Mouse (Mus musculus): ENCODE data around the gene Crtc3. TPM values are rescaled to one million over a fixed set of nuclear protein-coding genes. Genes with fewer than 3 reads are reported as not detected.

Gene Crtc3
- total RNA-seq, 4 experiments from 2014 or later: 14.8 to 15.7 (median 15.5) TPM

DNA sequence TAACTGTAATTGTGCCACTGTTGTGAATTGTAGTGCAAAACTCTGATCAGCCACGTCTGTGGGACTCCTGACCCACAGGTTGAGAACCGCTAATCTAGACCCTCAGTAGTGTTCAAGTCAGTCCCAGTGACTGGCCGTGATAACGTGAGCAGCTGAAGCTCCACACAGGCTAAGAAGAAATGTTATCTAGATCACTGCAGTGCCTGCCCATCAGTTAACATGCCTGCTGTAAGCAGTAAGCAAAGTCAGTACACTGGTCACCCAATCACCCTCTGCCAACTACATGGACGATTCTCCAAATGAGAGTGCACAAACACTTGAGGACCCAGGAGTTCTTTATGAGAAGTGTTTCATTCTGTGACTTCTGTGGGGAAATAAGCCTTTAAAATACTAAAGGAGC, 3.0 kb downstream of the Crtc3 start:
- DNase-seq (ENCODE audit: low spot score in 2 of 2): no peak

DNA sequence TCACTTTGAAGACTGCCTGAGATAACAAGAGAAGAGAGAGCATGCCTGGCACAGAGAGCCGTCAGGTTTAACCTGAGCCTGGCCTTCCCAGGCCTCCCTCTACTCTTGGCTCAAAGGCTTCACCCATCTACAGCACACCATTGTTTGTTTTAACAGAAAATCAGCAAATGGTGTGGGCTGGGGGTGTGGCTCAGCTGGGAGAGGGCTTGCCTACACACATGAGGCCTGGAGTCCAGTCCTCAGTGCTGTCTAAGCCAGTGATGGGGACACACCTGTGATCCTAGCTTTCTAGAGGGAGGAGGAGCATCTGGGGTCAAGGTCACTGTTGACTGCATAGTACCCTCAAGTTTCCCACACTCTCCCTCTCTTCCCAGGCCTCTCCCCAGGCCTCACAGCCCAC, 6.0 kb downstream of the Crtc3 start:
- DNase-seq (ENCODE audit: low spot score in 2 of 2): no peak

DNA sequence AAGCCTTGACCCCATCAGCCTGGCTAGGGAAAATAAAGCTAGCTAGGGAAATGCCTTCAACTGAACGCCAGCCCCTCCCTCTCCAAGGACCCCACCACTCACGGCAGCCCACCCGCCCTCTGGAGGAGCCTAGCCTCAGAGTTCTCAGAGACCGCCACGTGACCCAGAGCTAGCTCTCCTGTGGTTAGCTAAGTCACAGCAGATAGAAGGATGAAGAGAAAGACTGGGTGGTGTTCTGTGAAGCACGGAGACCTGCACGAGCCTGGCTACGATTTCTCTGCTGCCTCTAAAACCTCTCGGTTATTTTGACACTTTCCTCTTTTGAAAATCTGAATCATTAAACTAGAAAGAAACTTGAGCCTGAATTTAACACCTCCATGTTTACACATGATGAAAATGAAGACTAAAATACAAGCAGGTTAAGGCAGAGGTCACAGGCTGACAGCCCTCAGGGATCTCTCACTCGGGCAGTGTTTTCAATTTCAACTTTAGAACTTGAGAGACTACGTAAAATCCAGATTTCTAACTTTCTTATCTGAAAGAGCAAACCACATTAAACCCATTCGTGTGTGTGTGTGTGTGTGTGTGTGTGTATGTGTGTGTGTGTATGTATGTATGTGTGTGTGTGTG, 8.3 kb downstream of the Crtc3 start:
- DNase-seq (ENCODE audit: low spot score in 2 of 2): no peak

DNA sequence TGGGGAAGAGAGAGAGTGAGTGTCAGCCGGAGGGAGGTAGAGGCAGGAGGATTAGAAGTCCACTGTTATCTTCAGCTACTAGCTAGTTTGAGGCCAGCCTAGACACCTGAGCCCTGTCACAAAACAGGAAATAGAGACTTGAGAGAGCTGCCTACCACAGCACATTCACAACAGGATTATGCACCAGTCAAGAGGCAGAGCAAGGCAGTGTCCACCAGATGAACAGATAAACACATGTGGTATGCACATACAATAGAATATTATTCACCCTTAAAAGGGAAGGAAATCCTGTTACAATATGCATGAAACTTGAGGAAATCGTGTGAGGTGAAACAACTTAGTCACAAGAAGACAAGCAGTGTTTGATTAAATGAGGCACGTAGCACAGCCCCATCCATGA, 16.4 kb downstream of the Crtc3 start:
- DNase-seq (ENCODE audit: low spot score in 2 of 2): no peak

DNA sequence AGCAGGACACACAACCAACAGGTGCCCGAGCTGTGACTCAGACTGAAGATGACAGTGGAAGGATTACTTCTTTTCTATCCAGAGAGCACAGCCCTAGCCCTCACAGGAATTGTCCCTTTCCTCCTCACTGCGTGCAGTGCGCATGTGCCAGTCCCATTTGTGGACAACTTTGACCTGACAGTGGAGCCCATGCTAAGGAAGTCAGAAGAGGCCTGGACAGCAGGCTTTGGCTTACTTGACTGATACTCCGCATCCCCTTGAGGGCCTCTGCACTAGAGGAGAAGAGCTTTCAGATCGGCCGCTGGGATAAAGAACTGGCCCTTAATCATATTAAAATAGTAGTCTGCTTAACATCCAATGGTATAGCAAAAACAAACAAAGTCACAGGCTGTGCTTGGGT, 17.8 kb downstream of the Crtc3 start:
- DNase-seq (ENCODE audit: low spot score in 2 of 2): no peak

DNA sequence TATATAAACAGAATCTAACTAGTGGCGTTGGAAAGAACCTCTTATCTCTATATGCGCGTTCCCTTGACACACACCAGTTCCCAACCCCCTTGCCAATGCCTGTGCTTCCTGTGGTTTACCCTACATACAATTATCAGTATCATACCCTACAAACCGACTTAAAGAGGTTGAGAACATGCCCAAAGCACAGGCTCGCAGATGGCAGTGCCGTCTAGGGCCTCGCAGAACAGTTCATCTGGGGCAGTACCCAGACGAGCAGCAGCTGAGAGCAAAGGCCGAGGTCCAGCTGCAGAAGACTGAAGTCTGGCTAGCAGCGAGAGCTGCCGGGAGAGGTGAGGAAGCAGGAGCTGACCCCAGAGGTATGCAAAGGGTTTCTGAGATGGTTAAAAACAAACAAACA, 21.5 kb downstream of the Crtc3 start:
- DNase-seq (ENCODE audit: low spot score in 2 of 2): no peak

DNA sequence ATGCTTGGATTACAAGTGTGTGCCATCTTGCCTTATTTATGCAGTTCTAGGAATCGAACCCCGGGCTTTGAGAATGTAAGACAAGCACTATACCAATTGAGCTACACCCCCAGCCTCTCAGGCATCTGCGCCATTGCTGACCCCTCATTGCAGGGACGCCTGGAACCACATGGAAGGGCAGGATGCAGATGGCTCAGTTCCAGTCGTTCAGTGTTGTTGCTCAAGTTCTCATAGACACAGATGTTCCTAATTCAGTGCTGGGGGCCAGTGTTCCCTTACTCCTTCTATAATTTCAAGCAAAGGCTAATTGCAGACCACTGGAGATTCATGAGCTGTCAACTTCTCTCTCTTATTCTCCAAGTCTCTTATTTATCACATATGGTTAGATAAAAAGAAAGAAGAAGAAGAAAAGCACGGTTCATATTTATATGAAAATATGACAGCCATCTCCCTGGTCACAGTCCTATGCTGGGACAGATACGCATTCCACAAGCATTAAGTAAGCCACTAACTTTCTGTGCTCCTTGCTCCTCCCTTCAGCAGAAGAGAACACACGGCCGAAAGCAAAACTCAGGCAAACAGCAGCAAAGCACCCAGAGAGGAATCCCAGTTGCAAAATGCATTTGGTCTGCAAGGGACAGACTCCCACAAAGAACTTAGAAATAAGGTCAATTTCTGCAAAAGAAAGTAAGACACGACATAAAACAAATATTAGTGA, 22.3 kb downstream of the Crtc3 start:
- no peak for DNase-seq (ENCODE audit: low spot score in 2 of 2)

DNA sequence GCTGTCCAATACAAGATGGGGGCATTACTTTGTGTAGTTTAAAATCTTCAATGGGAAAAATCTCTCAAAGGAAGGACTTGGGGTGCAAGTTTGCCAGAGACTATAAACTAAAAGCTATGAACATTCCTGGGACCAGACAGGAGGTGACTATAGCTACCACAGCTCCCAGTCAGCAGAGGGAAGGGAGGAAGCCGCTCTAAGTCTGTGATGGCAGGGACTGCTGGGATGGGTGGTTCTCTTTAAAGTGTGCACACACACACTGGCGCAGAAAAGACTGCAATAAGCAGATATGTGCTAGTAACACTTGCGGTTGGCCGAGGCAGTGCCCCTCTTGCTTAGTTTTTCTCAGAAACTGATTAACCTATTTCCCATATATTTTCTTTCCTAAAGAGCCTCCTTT, 27.6 kb downstream of the Crtc3 start:
- no peak for DNase-seq (ENCODE audit: low spot score in 2 of 2)

DNA sequence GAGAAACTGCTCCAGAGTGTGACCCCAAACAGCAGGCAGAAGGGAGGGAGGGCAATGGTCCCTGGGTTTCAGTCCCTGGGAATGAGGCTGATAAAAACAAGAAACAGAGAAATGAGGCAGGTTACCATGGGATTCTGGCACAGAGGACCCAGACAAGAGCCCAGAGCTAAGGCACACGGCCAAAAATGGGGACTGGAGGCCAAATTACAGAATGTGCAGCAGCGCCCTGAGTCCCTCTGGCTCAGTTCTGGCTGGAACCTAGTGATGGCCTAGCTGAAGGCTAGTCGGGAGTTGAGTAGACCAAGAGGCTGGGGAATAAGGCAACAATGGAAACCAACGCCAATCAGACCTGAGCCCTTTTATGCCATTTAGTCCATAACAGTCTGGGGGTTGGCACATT, 28.1 kb downstream of the Crtc3 start:
- DNase-seq (ENCODE audit: low spot score in 2 of 2): peak in 1 of 2 experiments; percentile 77

DNA sequence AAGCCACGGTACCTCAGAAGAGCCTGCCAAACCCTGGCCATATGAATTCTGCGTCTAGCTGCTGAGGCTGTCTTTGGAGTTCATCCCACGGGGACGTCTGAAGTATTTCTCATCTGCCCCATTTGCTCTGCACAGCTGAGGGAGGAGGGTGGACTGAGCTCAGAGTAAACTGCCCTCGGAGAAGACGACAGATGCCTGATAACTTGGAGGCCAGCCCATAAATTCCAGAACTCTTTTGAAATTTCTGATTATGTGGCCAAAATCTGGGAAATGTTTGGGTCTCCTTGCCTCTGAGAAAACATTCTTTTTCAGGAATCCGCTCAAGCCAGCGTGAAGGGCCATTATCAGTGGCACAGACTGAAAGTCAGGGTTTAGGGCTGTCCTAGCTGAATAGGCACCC, 30.8 kb downstream of the Crtc3 start:
- DNase-seq (ENCODE audit: low spot score in 2 of 2): no peak

DNA sequence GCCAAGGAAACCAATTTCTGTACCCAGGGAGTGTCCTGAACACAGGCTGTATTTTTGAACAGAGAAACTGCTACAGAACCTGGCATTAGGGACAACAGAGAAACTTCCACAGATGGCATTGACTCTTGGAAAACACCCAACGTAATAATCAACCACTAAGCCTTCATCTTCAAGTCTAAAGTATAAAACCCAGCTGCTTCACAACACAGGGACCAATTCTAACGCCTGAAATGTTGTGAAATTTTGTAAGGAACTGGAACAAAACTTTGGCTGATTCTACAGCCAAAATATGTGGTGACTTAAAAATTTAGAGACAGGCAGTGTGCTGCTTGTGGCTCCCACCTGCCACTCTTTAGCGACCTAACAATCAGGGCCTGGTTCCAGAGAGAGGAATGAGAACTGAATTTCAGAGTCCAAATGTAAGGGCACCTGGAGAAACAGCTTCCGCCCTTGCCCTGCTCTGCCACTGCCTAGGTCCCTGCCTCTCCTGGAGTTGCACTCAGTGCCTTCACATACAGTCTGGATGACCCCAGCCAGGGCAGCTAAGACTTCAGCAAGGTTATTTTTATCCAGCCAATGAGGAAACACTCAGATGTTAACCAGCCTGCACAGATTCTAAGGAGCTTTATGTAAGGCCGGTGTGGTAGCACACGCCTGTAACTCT, 33.2 kb downstream of the Crtc3 start:
- no peak for DNase-seq (ENCODE audit: low spot score in 2 of 2)

DNA sequence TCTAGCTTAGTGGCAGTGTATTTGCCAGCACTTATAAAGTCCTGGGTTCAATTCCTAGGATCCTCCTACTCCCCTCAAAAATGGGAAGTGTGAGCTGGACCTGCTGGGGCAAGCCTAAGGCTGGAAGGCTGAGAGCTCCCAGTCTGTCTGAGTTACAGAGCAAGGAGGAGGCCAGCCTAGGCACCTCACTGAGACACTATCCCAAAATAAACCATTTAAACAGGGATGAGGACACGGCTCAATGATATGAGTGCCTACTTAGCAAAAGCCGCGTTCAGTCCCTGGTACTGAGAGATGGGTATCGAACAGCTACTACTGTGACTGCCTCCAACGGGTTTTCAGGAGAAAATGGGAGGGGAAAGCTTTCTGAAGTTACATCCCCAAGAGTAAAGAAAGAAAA, 33.8 kb downstream of the Crtc3 start:
- no peak for DNase-seq (ENCODE audit: low spot score in 2 of 2)

DNA sequence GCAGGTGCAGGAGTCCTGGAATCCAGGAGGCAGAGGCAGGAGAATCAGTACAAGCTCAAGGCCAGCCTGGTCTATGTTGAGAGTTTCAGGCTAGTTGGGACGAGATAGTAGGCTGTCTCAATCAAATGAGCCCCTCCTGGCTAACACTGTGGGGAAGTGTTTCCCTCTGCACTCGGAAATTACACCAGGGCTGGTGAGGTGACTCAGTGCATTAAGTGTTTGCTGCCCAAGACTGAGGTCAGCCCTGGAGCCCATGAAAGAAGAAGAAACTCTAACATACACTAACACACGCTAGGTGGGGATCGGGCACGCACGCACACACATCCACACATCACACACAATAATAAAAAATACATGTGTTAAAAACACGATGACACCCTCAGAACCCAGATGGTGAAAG, 34.3 kb downstream of the Crtc3 start:
- DNase-seq (ENCODE audit: low spot score in 2 of 2): no peak

DNA sequence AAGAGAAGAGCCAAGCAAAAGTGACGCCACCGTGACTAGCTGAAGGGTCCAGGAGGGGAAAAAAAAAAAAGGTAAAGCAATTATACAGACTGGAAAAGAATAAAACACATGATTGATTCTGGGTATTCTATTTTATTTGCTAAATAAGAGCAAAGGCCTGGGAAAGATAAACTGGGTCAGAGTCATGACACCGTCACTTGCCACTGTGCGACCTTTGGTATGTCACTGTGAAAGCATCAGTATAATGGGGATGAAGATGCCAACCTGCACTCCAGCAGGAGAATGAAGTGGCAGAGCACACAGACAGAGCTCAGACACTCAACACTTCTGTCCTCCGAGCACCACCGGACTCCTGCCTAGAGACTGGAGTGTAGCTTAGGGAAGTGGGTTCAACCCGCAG, 34.7 kb downstream of the Crtc3 start:
- no peak for DNase-seq (ENCODE audit: low spot score in 2 of 2)

DNA sequence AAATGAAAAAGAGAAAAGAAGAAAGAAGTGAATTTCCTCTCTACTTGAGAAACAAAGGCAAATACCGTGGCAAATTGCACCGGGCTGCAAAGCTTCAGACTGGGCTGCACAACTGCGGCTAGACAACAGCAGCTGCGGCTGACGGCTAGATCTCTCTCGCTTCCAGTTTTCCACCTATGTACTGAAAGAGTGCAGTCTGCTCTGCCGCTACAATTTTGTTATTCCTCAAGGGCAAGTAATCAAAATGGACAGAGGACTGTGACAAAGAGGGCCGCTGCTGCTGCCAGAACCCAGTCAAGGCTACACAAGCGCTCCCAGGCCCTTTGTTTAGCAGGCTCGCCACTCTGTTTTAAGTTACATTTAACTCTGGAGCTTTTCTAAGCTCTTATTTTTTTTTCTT, 35.6 kb downstream of the Crtc3 start:
- no peak for DNase-seq (ENCODE audit: low spot score in 2 of 2)

DNA sequence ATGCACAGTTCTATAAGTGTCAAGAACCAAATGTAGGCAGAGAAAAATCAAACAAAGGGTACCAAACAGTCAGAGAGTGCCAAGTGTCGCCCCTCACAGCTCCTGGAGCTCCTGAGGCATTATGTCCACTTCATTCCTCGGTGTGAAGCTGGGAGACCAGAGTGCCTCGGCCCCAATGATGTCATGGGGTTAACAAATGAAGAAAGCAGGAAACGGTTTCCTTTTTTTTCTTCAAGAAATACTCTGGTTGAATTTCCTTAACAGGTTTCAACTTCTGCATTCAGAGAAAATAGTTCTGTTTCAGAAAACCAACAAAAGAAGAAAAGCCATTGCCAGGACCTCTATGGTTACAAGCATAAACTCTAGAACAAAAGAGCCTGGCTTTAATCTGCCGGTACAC, 36.4 kb downstream of the Crtc3 start:
- no peak for DNase-seq (ENCODE audit: low spot score in 2 of 2)

DNA sequence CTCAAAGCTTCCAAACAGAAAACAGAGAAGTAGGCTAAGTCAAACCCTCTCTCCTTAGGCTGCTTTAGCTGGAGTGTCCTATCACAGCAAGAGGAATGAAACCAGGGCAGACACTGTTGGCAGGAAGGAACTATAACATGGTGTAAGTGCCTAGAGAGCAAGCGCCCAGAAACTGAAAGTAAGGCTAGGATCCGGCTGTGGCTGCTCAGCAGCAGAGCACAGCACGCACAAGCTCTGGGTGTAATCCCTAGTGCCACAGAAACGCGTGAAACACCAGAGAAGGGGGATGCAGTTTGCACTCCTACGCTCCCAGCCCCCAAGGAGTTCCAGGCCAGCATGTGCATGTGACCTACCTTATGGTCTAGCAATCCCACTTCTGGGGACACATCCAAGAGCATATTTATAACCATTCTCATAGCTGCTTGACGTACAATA, 41.2 kb downstream of the Crtc3 start:
- peak in 1 of 2 experiments; percentile 33 for DNase-seq (ENCODE audit: low spot score in 2 of 2)

DNA sequence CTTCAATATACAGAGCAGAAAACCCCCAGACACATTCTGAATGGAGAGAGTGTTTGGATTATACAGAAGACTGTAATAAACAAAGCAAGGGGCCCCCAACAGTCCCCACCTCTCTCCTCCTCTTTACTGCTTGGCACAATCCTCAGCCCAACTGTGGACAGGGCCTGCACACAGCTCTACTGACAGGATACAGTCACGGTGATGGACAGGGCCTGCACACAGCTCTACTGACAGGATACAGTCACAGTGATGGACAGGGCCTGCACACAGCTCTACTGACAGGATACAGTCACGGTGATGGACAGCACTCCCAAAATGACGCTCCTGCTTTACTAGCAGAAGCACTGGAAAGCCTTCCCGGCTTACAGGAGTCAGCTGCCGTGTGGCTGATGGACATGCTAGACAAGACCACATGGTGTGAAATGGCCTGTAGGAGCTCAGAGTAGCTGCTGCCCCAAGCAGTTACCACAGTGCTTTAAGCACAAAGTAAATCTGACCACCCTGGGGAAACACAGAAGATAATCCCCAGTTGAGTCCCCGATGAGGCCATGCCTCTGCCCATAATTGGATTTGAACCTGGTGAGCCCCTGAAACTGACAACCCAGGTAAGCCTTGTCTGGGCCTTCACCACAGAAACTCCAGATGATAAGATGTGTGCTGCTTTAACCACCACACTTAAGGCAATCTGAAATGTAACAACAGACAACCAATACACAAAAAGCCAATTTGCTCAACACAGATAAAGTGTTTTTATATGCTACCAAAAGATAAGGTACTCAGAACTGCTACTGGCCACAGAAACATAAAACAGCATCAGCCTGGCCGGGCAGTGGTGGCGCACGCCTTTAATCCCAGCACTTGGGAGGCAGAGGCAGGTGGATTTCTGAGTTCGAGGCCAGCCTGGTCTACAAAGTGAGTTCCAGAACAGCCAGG, 42.3 kb downstream of the Crtc3 start:
- DNase-seq (ENCODE audit: low spot score in 2 of 2): no peak

DNA sequence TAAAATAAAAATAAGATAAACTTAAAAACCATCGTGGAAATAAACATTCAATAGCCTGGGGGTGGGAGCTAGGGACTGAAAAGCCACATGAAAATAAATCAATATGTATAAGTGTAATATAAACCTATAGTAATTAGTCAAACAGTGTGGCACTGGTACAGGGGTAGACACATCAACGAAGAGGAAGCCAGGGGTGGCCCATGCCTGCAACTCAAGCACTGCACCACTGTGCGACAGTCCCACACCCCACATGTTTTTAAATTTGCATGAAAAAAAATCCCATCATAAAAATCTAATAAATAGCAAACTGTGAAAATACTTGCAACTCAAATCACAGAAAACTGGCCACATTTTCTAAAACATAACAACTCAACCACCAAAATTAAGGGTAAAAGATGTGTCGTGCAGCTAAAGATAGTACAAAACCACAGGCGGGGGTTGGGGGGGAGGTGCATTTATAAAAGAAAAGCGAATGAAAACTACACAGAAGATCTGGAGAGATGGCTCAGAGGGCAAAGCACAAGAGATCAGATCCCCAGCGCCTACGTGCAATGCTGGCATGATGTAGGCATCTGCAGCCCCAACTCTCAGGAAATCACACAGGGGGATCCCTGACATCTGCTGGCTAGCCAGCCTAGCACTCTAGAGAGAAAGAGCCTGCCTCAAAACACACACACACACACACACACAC, 45.6 kb downstream of the Crtc3 start:
- DNase-seq (ENCODE audit: low spot score in 2 of 2): no peak

DNA sequence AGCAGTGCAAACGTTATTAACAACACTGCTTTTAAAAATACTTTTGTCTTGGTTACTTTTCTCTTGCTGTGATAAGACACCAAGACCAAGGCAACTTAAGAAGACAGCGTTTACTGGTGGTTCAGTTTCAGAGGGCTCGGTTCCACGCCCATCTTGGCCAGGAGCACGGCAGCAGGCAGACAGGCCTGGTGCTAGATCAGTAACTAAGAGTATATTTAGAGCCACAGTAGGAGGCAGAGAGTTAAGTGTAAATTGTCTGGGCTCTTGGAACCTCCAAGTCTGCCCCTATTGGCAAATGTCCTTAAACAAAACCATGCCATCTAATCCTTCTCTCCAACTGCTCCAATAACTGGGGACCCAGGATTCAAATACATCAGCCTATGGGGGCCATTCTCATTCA, 46.1 kb downstream of the Crtc3 start:
- no peak for DNase-seq (ENCODE audit: low spot score in 2 of 2)

DNA sequence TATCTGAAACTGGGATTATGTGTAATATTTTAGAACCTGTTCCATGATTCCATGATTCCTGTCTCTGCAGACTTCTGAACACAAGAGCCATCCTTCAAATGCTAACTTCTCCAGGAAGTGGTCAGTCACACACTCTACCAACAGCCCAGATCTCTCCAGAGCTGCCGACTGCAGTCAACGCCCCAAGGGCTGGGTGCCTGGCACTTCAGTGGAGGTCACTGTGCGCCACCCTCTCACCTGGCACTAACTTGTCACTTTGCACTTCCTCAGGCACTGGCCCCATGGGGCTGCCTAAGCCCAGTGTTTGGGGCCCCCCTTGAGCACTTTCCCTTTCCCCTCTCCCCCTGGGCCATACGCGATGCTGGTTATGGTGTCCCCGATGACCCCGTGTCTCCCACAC, 46.8 kb downstream of the Crtc3 start:
- no peak for DNase-seq (ENCODE audit: low spot score in 2 of 2)
